Mouse (Mus musculus): ENCODE data around the gene Sema4d.

- TF ChIP-seq EP300 (IDR thresholded peaks at IDR 0.05; ENCODE audit: low read depth), result no peak
- TF ChIP-seq CTCF (IDR thresholded peaks at IDR 0.05; ENCODE audit: low read depth), result no peak
Observed at GRCm38 (mm10) chr13:51791604-51792003, 1.9 kb downstream of the Sema4d start.

Data from liver, postnatal 0 days (tissue).